Comparison of ENCODE assay signal across 12 mouse cellular contexts in the genomic region with DNA sequence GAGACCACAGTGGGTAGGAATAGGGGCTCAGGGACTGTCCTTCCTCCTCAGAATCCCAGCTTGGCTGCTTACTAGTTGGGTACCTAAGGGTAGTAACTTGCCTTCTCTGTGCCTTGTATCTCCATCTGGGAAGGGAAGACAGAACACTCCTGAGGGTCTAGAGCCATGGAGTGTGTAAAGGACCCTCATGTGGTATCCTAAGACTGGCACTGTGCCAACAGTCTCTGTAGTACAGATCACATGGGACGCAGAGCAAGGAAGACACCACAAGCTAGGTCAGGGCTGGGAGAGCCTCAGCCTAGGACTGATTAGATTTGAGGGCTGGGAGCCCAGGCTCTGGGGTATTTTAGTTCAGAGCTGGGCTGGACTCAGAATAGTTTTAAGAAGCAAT. TPM values are rescaled to one million over a fixed set of nuclear protein-coding genes. Genes with fewer than 3 reads are reported as not detected.
DNase-seq lines count a peak whose midpoint lies in the region; ATAC-seq lines count a peak whose summit lies in the region.
"Had no signal": no experiment of that assay in that cellular context is flagged by ENCODE, and none has a peak within 500 bp of the region (broad histone marks: within the 10 kb centered on the region; RNA-seq: fewer than 3 reads in every experiment).

No protein-coding gene starts in this region.

- WGBS in heart, embryonic 11.5 days (ENCODE audit: insufficient replicate concordance), result 29% methylated on average over 1 of the region's 1 CpGs
- 59% methylated on average over 1 of the region's 1 CpGs for WGBS in liver, embryonic 11.5 days
- WGBS in embryonic facial prominence, embryonic 10.5 days, result 89% methylated on average over 1 of the region's 1 CpGs
- 77% methylated on average over 1 of the region's 1 CpGs for WGBS in limb, embryonic 13.5 days

- no peak for DNase-seq in heart, adult 9 months (ENCODE audit: low spot score in 2 of 2)
- DNase-seq in liver, embryonic 11.5 days (ENCODE audit: low spot score), result no peak
- no peak for DNase-seq in liver
- DNase-seq in embryonic facial prominence, embryonic 10.5 days (ENCODE audit: low spot score), result no peak
- no peak for DNase-seq in right cerebral cortex, postnatal 14 days
- no peak for DNase-seq in embryo, embryonic 11 days
- DNase-seq: gastrocnemius, postnatal 36 days; kidney, adult 11 months had no signal

- H3K27ac ChIP-seq in heart, embryonic 11.5 days (ENCODE audit: low read depth, low read length), result peak overlapping the region; percentile 55; the same call in 1 of the 2 replicates
- H3K27ac ChIP-seq in liver, embryonic 11.5 days (ENCODE audit: low read depth, low read length), result no peak overlapping the region
- 0 out of 2 replicates have a peak overlapping the region, but pooled peaks have one; percentile 58 for H3K27ac ChIP-seq in embryonic facial prominence, embryonic 10.5 days (replicated peaks)
- H3K27ac ChIP-seq in limb, embryonic 13.5 days, result no peak overlapping the region
- H3K27ac ChIP-seq: liver, embryonic 14.5 days had no signal

- H3K9me3 ChIP-seq in heart, embryonic 11.5 days (replicated peaks; ENCODE audit: control insufficient read depth, low read length), result no peaks in the 10 kb centered on the region
- H3K9me3 ChIP-seq in liver, embryonic 11.5 days (ENCODE audit: control insufficient read depth, low read length), result no peaks in the 10 kb centered on the region
- no peaks in the 10 kb centered on the region for H3K9me3 ChIP-seq in embryonic facial prominence, embryonic 10.5 days
- no peaks in the 10 kb centered on the region for H3K9me3 ChIP-seq in limb, embryonic 13.5 days
- H3K9me3 ChIP-seq: midbrain, embryonic 12.5 days had no signal

- ATAC-seq in heart, embryonic 11.5 days (replicated peaks; ENCODE audit: insufficient number of reproducible peaks, low FRiP score, low TSS enrichment), result peak; percentile 40; the same call in 1 of the 2 replicates
- ATAC-seq in liver, embryonic 11.5 days (replicated peaks; ENCODE audit: low FRiP score), result 0 out of 2 replicates have a peak, but pooled peaks have one; percentile 28
- ATAC-seq in limb, embryonic 13.5 days (ENCODE audit: low FRiP score, low read depth), result no peak

- peaks cover 14% of the 10 kb centered on the region for H3K4me1 ChIP-seq in heart, embryonic 11.5 days (ENCODE audit: control insufficient read depth, insufficient read depth, low read length)
- no peaks in the 10 kb centered on the region; the same call in 1 of the 2 replicates for H3K4me1 ChIP-seq in liver, embryonic 11.5 days (replicated peaks; ENCODE audit: control insufficient read depth, insufficient read depth, low read length)
- H3K4me1 ChIP-seq in embryonic facial prominence, embryonic 10.5 days, result peaks cover 9% of the 10 kb centered on the region
- peaks cover 15% of the 10 kb centered on the region for H3K4me1 ChIP-seq in limb, embryonic 13.5 days

- H3K4me3 ChIP-seq in heart, embryonic 11.5 days (ENCODE audit: low read depth, low read length), result no peak overlapping the region
- no peak overlapping the region for H3K4me3 ChIP-seq in liver, embryonic 11.5 days (ENCODE audit: low read depth, low read length)
- no peak overlapping the region for H3K4me3 ChIP-seq in embryonic facial prominence, embryonic 10.5 days
- H3K4me3 ChIP-seq in limb, embryonic 13.5 days, result no peak overlapping the region
- H3K4me3 ChIP-seq: midbrain, embryonic 12.5 days had no signal

- no peak overlapping the region for H3K9ac ChIP-seq in heart, embryonic 11.5 days (ENCODE audit: low read depth, low read length)
- no peak overlapping the region for H3K9ac ChIP-seq in liver, embryonic 11.5 days (ENCODE audit: low read depth, low read length)
- H3K9ac ChIP-seq in limb, embryonic 13.5 days, result 0 out of 2 replicates have a peak overlapping the region, but pooled peaks have one; percentile 4
- H3K9ac ChIP-seq: liver, embryonic 14.5 days; midbrain, embryonic 12.5 days had no signal

- H3K4me2 ChIP-seq in heart, embryonic 11.5 days, result no peak overlapping the region
- H3K4me2 ChIP-seq in liver, embryonic 11.5 days, result no peak overlapping the region
- H3K4me2 ChIP-seq in limb, embryonic 13.5 days (replicated peaks), result no peak overlapping the region
- H3K4me2 ChIP-seq: midbrain, embryonic 12.5 days had no signal

- H3K27me3 ChIP-seq in heart, embryonic 11.5 days (ENCODE audit: control insufficient read depth, insufficient read depth, low read length), result no peaks in the 10 kb centered on the region
- H3K27me3 ChIP-seq in liver, embryonic 11.5 days (replicated peaks; ENCODE audit: control insufficient read depth, insufficient read depth, low read length), result no peaks in the 10 kb centered on the region
- no peaks in the 10 kb centered on the region for H3K27me3 ChIP-seq in embryonic facial prominence, embryonic 10.5 days (replicated peaks; ENCODE audit: low read depth, poor library complexity, severe bottlenecking)
- no peaks in the 10 kb centered on the region for H3K27me3 ChIP-seq in limb, embryonic 13.5 days
- H3K27me3 ChIP-seq: midbrain, embryonic 12.5 days had no signal

- no peaks in the 10 kb centered on the region for H3K36me3 ChIP-seq in heart, embryonic 11.5 days (ENCODE audit: control insufficient read depth, insufficient read depth, low read length)
- H3K36me3 ChIP-seq in liver, embryonic 11.5 days (ENCODE audit: control insufficient read depth, insufficient read depth, low read length), result no peaks in the 10 kb centered on the region
- no peaks in the 10 kb centered on the region for H3K36me3 ChIP-seq in embryonic facial prominence, embryonic 10.5 days (replicated peaks)
- no peaks in the 10 kb centered on the region for H3K36me3 ChIP-seq in limb, embryonic 13.5 days
- H3K36me3 ChIP-seq: midbrain, embryonic 12.5 days had no signal

RNA-seq across cellular contexts. Expression of gene Ntpcr, which starts 27.3 kb away (rescaled TPM):
- polyA plus RNA-seq in heart, embryonic 11.5 days (2014; fragmentation: Nextera tagmentation; extraction: Ambion mirVana), result 25.3 and 29.5 TPM in 2 replicates
- polyA plus RNA-seq in liver, embryonic 11.5 days (2014; fragmentation: Nextera tagmentation; extraction: Ambion mirVana), result 36.7 and 38.2 TPM in 2 replicates
- 18.8 and 19.3 TPM in 2 replicates for polyA plus RNA-seq in embryonic facial prominence, embryonic 10.5 days (2016; fragmentation: Nextera tagmentation; extraction: Ambion mirVana)
- 29.8 and 32.6 TPM in 2 replicates for polyA plus RNA-seq in limb, embryonic 13.5 days (2015; fragmentation: Nextera tagmentation; extraction: Ambion mirVana)

Comparison
In these comparisons a context has a peak if more than half of its experiments do, and no peak if none do; other contexts are left out.
1. H3K27ac ChIP-seq: peak in heart, embryonic 11.5 days (single experiment) and embryonic facial prominence, embryonic 10.5 days (single experiment); none in liver, embryonic 11.5 days (single experiment) and limb, embryonic 13.5 days (single experiment).